ENCODE assay signal across 8 mouse cellular contexts in genomic region chr1:58504577-58505254, GRCm38 (mm10). TPM values are rescaled to one million over a fixed set of nuclear protein-coding genes. Genes with fewer than 3 reads are reported as not detected.
A peak's percentile ranks its signal among the peaks of the same experiment; 100 is the strongest.
DNase-seq lines count a peak whose midpoint lies in the region; ATAC-seq lines count a peak whose summit lies in the region.

Gene Orc2, minus strand, starts transcription at chr1:58505109.

- intact Hi-C loops in left cerebral cortex, postnatal 14 days (cut with DNase I) = no loop called here

- peak within 1 kb of the TSS; percentile 62 for H3K9ac ChIP-seq in intestine, embryonic 14.5 days (ENCODE audit: low read length)

- peaks cover 9% of the 10 kb centered on the region for H3K4me1 ChIP-seq in intestine, embryonic 14.5 days (replicated peaks; ENCODE audit: control insufficient read depth, insufficient read depth, low read length)

- ATAC-seq in intestine, embryonic 14.5 days (replicated peaks; ENCODE audit: low FRiP score, low TSS enrichment, low read depth) = peak; percentile 99

- H3K9me3 ChIP-seq in intestine, embryonic 14.5 days (ENCODE audit: control insufficient read depth, low read length) = peaks cover 28% of the 10 kb centered on the region

- DNase-seq in adrenal gland, adult 18-20 months (ENCODE audit: low spot score in 2 of 2) = peak; percentile 83 to 86
- peak; percentile 97 for DNase-seq in embryo, embryonic 11 days
- DNase-seq in gastrocnemius, postnatal 25 days = peak; percentile 94
- DNase-seq in intestine, embryonic 14.5 days (ENCODE audit: low spot score) = peak; percentile 88
- peak; percentile 93 to 95 for DNase-seq in left cerebral cortex, postnatal 14 days (ENCODE audit: low spot score in 2 of 2)
- DNase-seq in mesoderm, embryonic 11.5 days (ENCODE audit: low read depth, low spot score) = peak; percentile 95
- peak; percentile 92 to 95 for DNase-seq in right cerebral cortex, postnatal 36 days (ENCODE audit: low spot score in 2 of 2)
- peak; percentile 88 for DNase-seq in yolk sac, embryonic 10.5 days (ENCODE audit: low spot score)

- WGBS in intestine, embryonic 14.5 days = under 1% methylated on average over 64 of the region's 64 CpGs

- peak within 1 kb of the TSS; percentile 81 for H3K27ac ChIP-seq in intestine, embryonic 14.5 days (ENCODE audit: low read depth)

- H3K27me3 ChIP-seq in intestine, embryonic 14.5 days (replicated peaks; ENCODE audit: control insufficient read depth, insufficient read depth, low read length) = no peaks in the 10 kb centered on the region

- H3K4me3 ChIP-seq in intestine, embryonic 14.5 days (ENCODE audit: low read depth, low read length) = peak within 1 kb of the TSS; percentile 91

- peaks cover 14% of the 10 kb centered on the region for H3K36me3 ChIP-seq in intestine, embryonic 14.5 days (ENCODE audit: control insufficient read depth, insufficient read depth, low read length)

- H3K4me2 ChIP-seq in intestine, embryonic 14.5 days (ENCODE audit: low read length) = peak within 1 kb of the TSS; percentile 95

RNA-seq across cellular contexts. Expression of gene Orc2, which starts in this region (rescaled TPM):
- 10 to 100 TPM; 21.5 to 23.1 TPM for total RNA-seq in adrenal gland, adult 18-20 months (2021)
- 10 to 100 TPM; 10.1 to 11.4 TPM for total RNA-seq in gastrocnemius, postnatal 25 days (2021)
- polyA plus RNA-seq in intestine, embryonic 14.5 days (2014; fragmentation: Nextera tagmentation; extraction: Ambion mirVana) = 27.6 and 31.0 TPM in 2 replicates
- 10 to 100 TPM; 21.6 to 23.1 TPM for total RNA-seq in left cerebral cortex, postnatal 14 days (2021)

Comparison
In these comparisons a context has a peak if more than half of its experiments do, and no peak if none do; other contexts are left out.
1. Peak in every context shown above with its lines: DNase-seq, ATAC-seq, H3K4me3 ChIP-seq and H3K27ac ChIP-seq.